Comparison of ENCODE assay signal across 16 mouse cellular contexts in the genomic region with DNA sequence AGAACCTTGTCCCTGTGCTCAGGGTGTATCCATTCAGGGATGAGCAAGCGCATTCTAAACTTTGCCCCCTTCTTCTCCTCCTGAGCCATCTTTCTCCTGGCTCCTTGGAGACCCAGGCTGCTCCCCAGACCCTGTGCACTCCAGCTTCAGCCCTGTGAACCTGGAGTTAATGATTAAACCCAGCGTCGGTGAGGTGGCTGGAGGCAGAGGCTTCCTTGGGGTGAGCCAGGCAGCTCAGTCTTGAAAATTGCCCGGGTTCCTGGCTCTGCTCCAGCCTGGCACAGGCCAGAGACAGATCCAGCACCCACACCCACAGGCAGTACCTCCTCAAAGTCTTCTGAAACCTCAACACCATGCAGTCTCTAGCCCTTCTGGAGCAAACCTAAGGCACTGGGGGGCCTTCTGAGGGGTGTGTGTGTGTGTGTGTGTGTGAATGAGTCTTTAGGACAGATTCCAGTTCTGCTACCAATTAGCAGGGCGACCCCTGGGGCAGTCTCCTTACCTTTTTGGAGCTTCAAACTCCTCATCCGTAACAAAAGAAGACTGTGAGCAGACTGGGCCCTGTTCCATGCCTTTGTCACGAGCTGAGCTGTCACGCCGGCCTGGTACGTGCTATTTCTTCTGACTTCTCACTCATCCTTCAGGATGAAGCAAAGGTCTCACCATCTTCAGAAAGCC. TPM values are rescaled to one million over a fixed set of nuclear protein-coding genes. Genes with fewer than 3 reads are reported as not detected.
DNase-seq lines count a peak whose midpoint lies in the region; ATAC-seq and TF ChIP-seq lines count a peak whose summit lies in the region.
"Had no signal": no experiment of that assay in that cellular context is flagged by ENCODE, and none has a peak within 500 bp of the region (broad histone marks: within the 10 kb centered on the region; RNA-seq: fewer than 3 reads in every experiment).

No protein-coding gene starts in this region.

- no peaks in the 10 kb centered on the region for H3K9me3 ChIP-seq in forebrain, embryonic 14.5 days (replicated peaks; ENCODE audit: control insufficient read depth, low read length)
- no peaks in the 10 kb centered on the region for H3K9me3 ChIP-seq in forebrain, embryonic 16.5 days (ENCODE audit: control insufficient read depth, low read length)
- no peaks in the 10 kb centered on the region for H3K9me3 ChIP-seq in liver, postnatal 0 days (ENCODE audit: low read length)
- no peaks in the 10 kb centered on the region for H3K9me3 ChIP-seq in hindbrain, embryonic 16.5 days (ENCODE audit: control insufficient read depth, low read length)
- H3K9me3 ChIP-seq: heart, embryonic 13.5 days; limb, embryonic 12.5 days; midbrain, embryonic 15.5 days; neural tube, embryonic 15.5 days had no signal

- no peaks in the 10 kb centered on the region for H3K36me3 ChIP-seq in forebrain, embryonic 14.5 days (ENCODE audit: control insufficient read depth, insufficient read depth, low read length)
- H3K36me3 ChIP-seq in forebrain, embryonic 16.5 days (ENCODE audit: control insufficient read depth, insufficient read depth): no peaks in the 10 kb centered on the region
- no peaks in the 10 kb centered on the region for H3K36me3 ChIP-seq in liver, postnatal 0 days (replicated peaks; ENCODE audit: insufficient read depth, low read length)
- H3K36me3 ChIP-seq in hindbrain, embryonic 16.5 days (ENCODE audit: control insufficient read depth, insufficient read depth, low read length): no peaks in the 10 kb centered on the region
- H3K36me3 ChIP-seq: heart, embryonic 13.5 days; limb, embryonic 12.5 days; midbrain, embryonic 15.5 days; neural tube, embryonic 15.5 days had no signal

- no peak overlapping the region for H3K27ac ChIP-seq in forebrain, embryonic 14.5 days (ENCODE audit: low read depth, low read length)
- no peak overlapping the region for H3K27ac ChIP-seq in forebrain, embryonic 16.5 days (ENCODE audit: low read length)
- no peak overlapping the region for H3K27ac ChIP-seq in liver, postnatal 0 days (ENCODE audit: low read depth)
- H3K27ac ChIP-seq in hindbrain, embryonic 16.5 days (ENCODE audit: low read depth, low read length): no peak overlapping the region
- H3K27ac ChIP-seq: heart, embryonic 13.5 days; hindbrain, postnatal 0 days; limb, embryonic 12.5 days; midbrain, embryonic 15.5 days; neural tube, embryonic 15.5 days had no signal

- CTCF ChIA-PET in Patski (lab: Charles Lee): interaction anchor here (0.8 to 8.6 kb wide), 9 partner anchors 12 to 119 kb away, joined by 3 to 78 read pairs (median 5); a partner anchor contains a TSS

- no peak for ATAC-seq in forebrain, embryonic 14.5 days
- no peak for ATAC-seq in forebrain, embryonic 16.5 days
- peak; percentile 68 for ATAC-seq in Patski
- ATAC-seq in liver, postnatal 0 days: peak; percentile 43; the same call in 1 of the 2 replicates
- no peak for ATAC-seq in hindbrain, embryonic 16.5 days
- ATAC-seq: hindbrain, postnatal 0 days; midbrain, embryonic 15.5 days had no signal

- TF ChIP-seq CTCF in Patski (IDR thresholded peaks at IDR 0.05): no peak
- TF ChIP-seq CTCF in liver, postnatal 0 days (IDR thresholded peaks at IDR 0.05; ENCODE audit: low read depth): no peak

- DNase-seq in forebrain, embryonic 14.5 days (ENCODE audit: low spot score): peak; percentile 4
- peak; percentile 95 for DNase-seq in Patski (ENCODE audit: low read depth, low spot score)
- peak; percentile 97 for DNase-seq in kidney, adult 9 months
- DNase-seq in liver, postnatal 0 days: peak; percentile 26
- no peak for DNase-seq in layer of hippocampus, adult 9-11 months
- no peak for DNase-seq in retina, postnatal 1 day
- DNase-seq: cerebellum, adult 8-10 months; thymus, postnatal 14 days had no signal

- 37% methylated on average over 10 of the region's 10 CpGs for WGBS in forebrain, embryonic 14.5 days
- WGBS in forebrain, embryonic 16.5 days: 39% methylated on average over 10 of the region's 10 CpGs
- 54% methylated on average over 10 of the region's 10 CpGs for WGBS in liver, postnatal 0 days (ENCODE audit: insufficient replicate concordance)
- WGBS in hindbrain, embryonic 16.5 days: 35% methylated on average over 10 of the region's 10 CpGs

- no peak overlapping the region for H3K4me3 ChIP-seq in forebrain, embryonic 14.5 days (ENCODE audit: low read depth, low read length)
- no peak overlapping the region for H3K4me3 ChIP-seq in forebrain, embryonic 16.5 days (replicated peaks; ENCODE audit: low read length)
- H3K4me3 ChIP-seq in liver, postnatal 0 days (ENCODE audit: low read depth, low read length): no peak overlapping the region
- H3K4me3 ChIP-seq in hindbrain, embryonic 16.5 days (ENCODE audit: low read length): no peak overlapping the region
- H3K4me3 ChIP-seq: heart, embryonic 13.5 days; limb, embryonic 12.5 days; midbrain, embryonic 15.5 days; neural tube, embryonic 15.5 days had no signal

- in situ Hi-C loops in Patski (cut with MboI; ENCODE audit: low pct_unique_long_range_greater_than_20kb): loop anchor here (5.0 kb wide), 2 partner anchors 32 to 77 kb away; a partner anchor contains a TSS

- no peak overlapping the region for H3K4me2 ChIP-seq in forebrain, embryonic 14.5 days (ENCODE audit: low read length)
- H3K4me2 ChIP-seq in forebrain, embryonic 16.5 days (ENCODE audit: low read length): no peak overlapping the region
- H3K4me2 ChIP-seq in liver, postnatal 0 days (ENCODE audit: low read depth, low read length): peak overlapping the region; percentile 33; the same call in 1 of the 2 replicates
- H3K4me2 ChIP-seq in hindbrain, embryonic 16.5 days (ENCODE audit: low read length): no peak overlapping the region
- H3K4me2 ChIP-seq: heart, embryonic 13.5 days; limb, embryonic 12.5 days; midbrain, embryonic 15.5 days; neural tube, embryonic 15.5 days had no signal

- TF ChIP-seq EP300 in liver, postnatal 0 days (IDR thresholded peaks at IDR 0.05; ENCODE audit: low read depth): no peak

- H3K9ac ChIP-seq in forebrain, embryonic 14.5 days (ENCODE audit: low read length): no peak overlapping the region
- no peak overlapping the region for H3K9ac ChIP-seq in forebrain, embryonic 16.5 days (replicated peaks; ENCODE audit: low read depth, low read length)
- H3K9ac ChIP-seq in liver, postnatal 0 days (replicated peaks): no peak overlapping the region
- no peak overlapping the region for H3K9ac ChIP-seq in hindbrain, embryonic 16.5 days (ENCODE audit: low read depth, low read length)
- H3K9ac ChIP-seq: heart, embryonic 13.5 days; limb, embryonic 12.5 days; midbrain, embryonic 15.5 days; neural tube, embryonic 15.5 days had no signal

- H3K27me3 ChIP-seq in forebrain, embryonic 14.5 days (replicated peaks; ENCODE audit: control insufficient read depth, insufficient read depth, low read length): no peaks in the 10 kb centered on the region
- no peaks in the 10 kb centered on the region for H3K27me3 ChIP-seq in forebrain, embryonic 16.5 days (replicated peaks; ENCODE audit: control insufficient read depth, insufficient read depth, low read length)
- no peaks in the 10 kb centered on the region for H3K27me3 ChIP-seq in Patski
- H3K27me3 ChIP-seq in liver, postnatal 0 days (ENCODE audit: insufficient read depth, low read length): no peaks in the 10 kb centered on the region
- no peaks in the 10 kb centered on the region for H3K27me3 ChIP-seq in hindbrain, embryonic 16.5 days (replicated peaks; ENCODE audit: control insufficient read depth, insufficient read depth, low read length)
- H3K27me3 ChIP-seq: limb, embryonic 12.5 days; midbrain, embryonic 15.5 days; neural tube, embryonic 15.5 days had no signal

- POLR2A ChIA-PET in Patski (lab: Charles Lee): interaction anchor here (0.6 to 7.1 kb wide), 4 partner anchors 12 to 145 kb away, joined by 3 to 128 read pairs (median 5); a partner anchor contains a TSS

- H3K4me1 ChIP-seq in forebrain, embryonic 14.5 days (ENCODE audit: control insufficient read depth, insufficient read depth, low read length): peaks cover 3% of the 10 kb centered on the region; the same call in 1 of the 2 replicates
- H3K4me1 ChIP-seq in forebrain, embryonic 16.5 days (replicated peaks; ENCODE audit: control insufficient read depth, insufficient read depth, low read length): no peaks in the 10 kb centered on the region
- peaks cover 9% of the 10 kb centered on the region for H3K4me1 ChIP-seq in liver, postnatal 0 days (ENCODE audit: insufficient read depth)
- H3K4me1 ChIP-seq in hindbrain, embryonic 16.5 days (ENCODE audit: control insufficient read depth, insufficient read depth, low read depth, low read length): no peaks in the 10 kb centered on the region
- H3K4me1 ChIP-seq: heart, embryonic 13.5 days; limb, embryonic 12.5 days; midbrain, embryonic 15.5 days had no signal

RNA-seq across cellular contexts. Expression of a gene that starts 29.9 kb away (rescaled TPM):
- 0.09 and 0.14 TPM in 2 replicates for polyA plus RNA-seq in forebrain, embryonic 14.5 days (2014; fragmentation: Nextera tagmentation; extraction: Ambion mirVana)
- polyA plus RNA-seq in forebrain, embryonic 16.5 days (2015; fragmentation: Nextera tagmentation; extraction: Ambion mirVana): 0.16 TPM in 1 of 2 replicates, not detected in the other
- polyA plus RNA-seq in Patski (2021): 167 TPM
- polyA plus RNA-seq in liver, postnatal 0 days (2015; fragmentation: Nextera tagmentation; extraction: Ambion mirVana): 4.9 and 5.4 TPM in 2 replicates
- polyA plus RNA-seq in hindbrain, embryonic 16.5 days (2015; fragmentation: Nextera tagmentation; extraction: Ambion mirVana): 0.25 and 0.33 TPM in 2 replicates
- polyA plus RNA-seq: C2C12; limb, embryonic 12.5 days had no signal

Comparison
In these comparisons a context has a peak if more than half of its experiments do, and no peak if none do; other contexts are left out.
1. ATAC-seq: peak in Patski (single experiment) and liver, postnatal 0 days (single experiment); none in forebrain, embryonic 14.5 days (single experiment), forebrain, embryonic 16.5 days (single experiment) and hindbrain, embryonic 16.5 days (single experiment).
2. DNase-seq: peak in forebrain, embryonic 14.5 days (single experiment), Patski (single experiment), kidney, adult 9 months (single experiment) and liver, postnatal 0 days (single experiment); none in layer of hippocampus, adult 9-11 months (single experiment) and retina, postnatal 1 day (single experiment).
3. RNA of a gene that starts 29.9 kb away (polyA plus RNA-seq): 167 TPM in Patski (single experiment); 4.9 to 5.4 TPM in liver, postnatal 0 days, 0.25 to 0.33 TPM in hindbrain, embryonic 16.5 days, 0.16 TPM in forebrain, embryonic 16.5 days and 0.09 to 0.14 TPM in forebrain, embryonic 14.5 days; every median in the first group is over 10 times any median in the second.